Mouse (Mus musculus) neutrophil, adult 65 days (primary cell): ENCODE data around the gene Gm5728. TPM values are rescaled to one million over a fixed set of nuclear protein-coding genes. Genes with fewer than 3 reads are reported as not detected.

ENCODE experiments used
- total RNA-seq: library from RNA; stranded (reverse); gene quantifications from 2 replicates; pipeline ENCODE4 v1.2.4, GENCODE M21; 2023

Gene Gm5728
- not detected in 2 replicates for total RNA-seq

DNA sequence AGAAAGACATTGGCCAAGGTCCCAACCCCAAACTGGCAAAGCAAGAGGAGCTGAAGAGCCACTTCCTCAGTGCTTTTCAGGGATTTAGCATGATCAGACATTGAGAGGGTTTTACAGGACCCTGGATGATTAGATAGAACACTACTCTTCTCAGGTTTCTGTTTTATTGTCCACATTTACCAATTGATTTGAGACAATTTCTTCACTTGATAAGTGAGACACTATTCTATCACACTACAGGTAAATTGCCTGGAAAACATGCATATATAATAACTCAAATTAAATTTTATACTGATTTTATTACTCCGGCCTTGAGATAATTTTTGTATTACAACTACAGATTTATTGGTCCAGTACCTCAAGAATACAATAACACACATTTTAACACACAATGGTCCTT, at the start of gene Gm5728:
Gene Gm5728 (minus strand): TSS at position 101 of the 400 bp plus-strand sequence.

DNA sequence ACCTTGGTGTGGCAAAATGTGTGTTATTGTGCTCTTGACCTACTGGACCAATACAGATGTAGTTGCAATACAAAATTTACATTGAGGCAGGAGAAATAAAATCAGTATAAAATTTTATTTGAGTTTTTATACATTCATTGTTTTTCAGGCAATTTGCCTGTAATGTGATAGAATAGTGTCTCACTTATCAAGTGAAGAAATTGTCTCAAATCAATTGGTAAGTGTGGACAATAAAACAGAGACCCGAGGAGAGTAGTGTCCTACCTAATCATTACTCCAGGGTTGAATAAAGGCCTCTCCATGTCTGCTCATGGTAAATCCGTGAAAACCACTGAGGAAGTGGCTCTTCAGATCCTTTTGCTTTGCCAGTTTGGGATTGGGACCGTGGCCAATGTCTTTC, 42.4 kb upstream of the Gm5728 start, which contains the start of gene Vmn1r100:
Gene Vmn1r100 (plus strand): TSS at position 301 of the 400 bp plus-strand sequence.

DNA sequence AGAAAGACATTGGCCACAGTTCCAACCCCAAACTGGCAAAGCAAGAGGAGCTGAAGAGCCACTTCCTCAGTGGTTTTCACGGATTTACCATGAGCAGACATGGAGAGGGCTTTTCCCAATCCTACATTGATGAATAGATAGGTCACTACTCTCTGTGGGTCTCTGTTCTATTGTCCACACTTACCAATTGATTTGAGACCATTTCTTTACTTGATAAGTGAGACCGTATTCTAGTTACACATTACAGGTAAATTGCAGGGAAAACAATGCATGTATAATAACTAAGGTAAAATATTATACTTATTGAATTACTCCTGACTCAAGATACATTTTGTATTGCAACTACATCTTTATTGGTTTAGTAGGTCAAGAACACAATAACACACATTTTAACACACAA, 41.2 kb downstream of the Gm5728 start, which contains the start of gene Gm4133:
Gene Gm4133 (minus strand): TSS at position 101 of the 400 bp plus-strand sequence.

Other genes starting within 250 kb of the Gm5728 start
- gene Vmn1r93, start 236.3 kb downstream of the Gm5728 start, total RNA-seq: not detected in 2 replicates
- gene Vmn1r94, start 207.0 kb downstream of the Gm5728 start, total RNA-seq: not detected in 2 replicates
- gene Vmn1r95, start 181.7 kb downstream of the Gm5728 start, total RNA-seq: not detected in 2 replicates
- gene Gm6164, start 169.8 kb downstream of the Gm5728 start, total RNA-seq: not detected in 2 replicates
- not detected in 2 replicates for gene Gm4498, start 141.6 kb downstream of the Gm5728 start, total RNA-seq
- gene Gm5890, start 112.6 kb downstream of the Gm5728 start, total RNA-seq: not detected in 2 replicates
- not detected in 2 replicates for gene Gm4133, start 41.3 kb downstream of the Gm5728 start, total RNA-seq
- not detected in 2 replicates for gene Vmn1r100, start 42.5 kb upstream of the Gm5728 start, total RNA-seq
- gene Vmn1r101, start 67.2 kb upstream of the Gm5728 start, total RNA-seq: not detected in 2 replicates
- gene Gm10670, start 99.5 kb upstream of the Gm5728 start, total RNA-seq: not detected in 2 replicates
- gene Vmn1r103, start 135.1 kb upstream of the Gm5728 start, total RNA-seq: not detected in 2 replicates
- not detected in 2 replicates for gene Vmn1r104, start 158.4 kb upstream of the Gm5728 start, total RNA-seq
- not detected in 2 replicates for gene Gm5726, start 170.3 kb upstream of the Gm5728 start, total RNA-seq
- gene Gm4141, start 200.8 kb upstream of the Gm5728 start, total RNA-seq: not detected in 2 replicates
- not detected in 2 replicates for gene Gm4513, start 223.6 kb upstream of the Gm5728 start, total RNA-seq